Mouse (Mus musculus): ENCODE results near the gene Mrgpre. TPM values are rescaled to one million over a fixed set of nuclear protein-coding genes. Genes with fewer than 3 reads are reported as not detected.

Gene Mrgpre
- polyA plus RNA-seq, 1 experiment = 0.52 TPM

DNA sequence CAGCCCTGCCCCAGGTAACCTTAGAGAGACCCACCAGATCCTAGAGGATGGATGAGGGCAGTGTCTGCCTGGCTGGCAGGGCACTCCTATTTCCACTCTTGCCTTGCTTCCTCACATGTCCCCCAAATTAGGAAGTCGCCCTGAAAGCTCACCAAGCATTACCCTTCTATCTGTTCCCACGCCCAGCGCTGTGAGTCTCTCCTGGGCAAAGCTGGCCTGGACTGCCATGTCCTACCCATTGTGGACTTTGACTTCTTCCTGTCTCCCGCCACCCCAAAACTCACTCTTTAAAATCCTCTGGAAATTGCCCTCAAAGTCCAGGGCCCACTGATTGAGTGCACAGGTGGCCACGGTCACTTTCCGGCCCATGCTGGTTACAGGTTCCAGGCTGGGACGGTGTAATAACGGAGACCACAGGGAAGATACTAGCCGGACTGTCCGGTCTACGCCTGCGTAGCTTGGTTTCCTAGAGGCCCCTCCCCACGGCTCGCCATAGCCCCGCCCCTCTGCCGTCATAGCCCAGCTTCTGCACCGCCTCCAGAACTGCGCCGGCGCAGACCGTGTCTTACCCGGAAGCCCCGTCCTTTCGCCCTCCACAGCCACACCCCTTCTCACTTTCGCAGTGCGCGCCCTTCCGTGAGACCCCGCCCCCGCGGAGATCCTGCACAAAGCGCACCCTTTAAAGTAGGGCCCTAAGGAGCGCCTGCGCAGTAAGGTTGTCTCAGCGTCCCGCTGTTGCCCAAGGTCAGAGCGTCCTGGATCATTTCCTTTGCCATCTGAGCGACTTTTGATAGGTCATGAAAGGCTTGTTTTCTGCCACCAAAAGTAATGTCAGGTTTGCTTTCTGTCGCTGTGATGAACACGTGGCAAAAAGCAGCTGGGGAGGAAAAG is 38.3 kb upstream of the Mrgpre start, which contains the start of the genes Nadsyn1 and Dhcr7:
Gene Nadsyn1, minus strand, starts transcription at position 475 of the 891 bp plus-strand sequence.
Gene Dhcr7, plus strand, starts transcription at position 771 of the 891 bp plus-strand sequence.
- TF ChIP-seq POLR2A (IDR thresholded peaks at IDR 0.05; ENCODE audit: borderline replicate concordance, control insufficient read depth, low read depth, low read length) = peak; percentile 46; the same call in 1 of the 2 replicates
- TF ChIP-seq CTCF (IDR thresholded peaks at IDR 0.05; ENCODE audit: control insufficient read depth, insufficient read depth, low read length) = no peak
- no peaks in the 10 kb centered on the region; the same call in 1 of the 2 replicates for H3K4me1 ChIP-seq (ENCODE audit: control insufficient read depth, insufficient read depth, low read length)
- under 1% methylated on average over 38 of the region's 40 CpGs for WGBS
- peak within 1 kb of the TSS; percentile 44 for H3K27ac ChIP-seq (ENCODE audit: control insufficient read depth, insufficient read depth, low read depth, low read length, poor library complexity)
- H3K4me3 ChIP-seq (replicated peaks; ENCODE audit: control insufficient read depth, low read depth, low read length) = peak within 1 kb of the TSS; percentile 83

DNA sequence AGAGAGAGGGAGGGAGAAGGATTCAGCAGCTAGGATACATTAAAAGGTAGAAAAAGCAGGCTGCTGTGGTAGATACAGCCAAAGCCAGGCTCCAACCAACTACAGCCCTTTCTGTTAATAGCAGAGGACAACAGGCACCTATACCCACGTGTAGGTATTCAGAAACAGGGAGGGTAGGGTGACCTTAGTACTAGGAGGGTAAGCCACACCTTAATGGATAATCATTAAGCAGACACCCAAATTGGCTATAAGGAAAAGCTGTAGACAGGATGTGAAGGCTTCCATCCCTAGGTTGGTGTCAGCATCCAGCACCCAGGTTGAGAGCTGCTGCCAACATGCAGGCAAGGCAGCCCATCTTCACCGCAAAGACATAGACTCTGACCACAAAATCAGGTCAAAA is 36.9 kb upstream of the Mrgpre start:
- Histone ChIP-seq H3K4me3 (replicated peaks; ENCODE audit: control insufficient read depth, low read depth, low read length) (no peak overlapping the region), H3K27ac (ENCODE audit: control insufficient read depth, insufficient read depth, low read depth, low read length, poor library complexity) (no peak overlapping the region), H3K4me1 (ENCODE audit: control insufficient read depth, insufficient read depth, low read length) (no peaks in the 10 kb centered on the region; the same call in 1 of the 2 replicates)
- WGBS = 92% methylated on average over 2 of the region's 2 CpGs
- TF ChIP-seq CTCF (IDR thresholded peaks at IDR 0.05; ENCODE audit: control insufficient read depth, insufficient read depth, low read length) (no peak), POLR2A (IDR thresholded peaks at IDR 0.05; ENCODE audit: borderline replicate concordance, control insufficient read depth, low read depth, low read length) (no peak)

DNA sequence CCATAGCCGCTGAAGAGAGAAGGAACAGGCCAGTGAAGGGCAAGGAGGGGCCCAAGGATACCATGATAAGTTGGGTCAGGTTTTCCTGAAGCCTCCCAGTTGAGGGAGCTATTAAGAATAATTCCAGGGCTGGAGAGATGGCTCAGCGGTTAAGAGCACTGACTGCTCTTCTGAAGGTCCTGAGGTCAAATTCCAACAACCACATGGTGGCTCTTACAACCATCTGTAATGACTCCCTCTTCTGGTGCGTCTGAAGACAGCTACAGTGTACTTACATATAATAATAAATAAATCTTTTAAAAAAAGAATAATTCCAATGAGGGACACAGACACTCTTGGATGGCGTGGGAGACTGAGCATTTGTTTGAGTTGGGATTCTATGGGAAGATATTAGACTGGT is 34.9 kb upstream of the Mrgpre start:
- Histone ChIP-seq H3K4me3 (replicated peaks; ENCODE audit: control insufficient read depth, low read depth, low read length) (no peak overlapping the region), H3K27ac (ENCODE audit: control insufficient read depth, insufficient read depth, low read depth, low read length, poor library complexity) (no peak overlapping the region), H3K4me1 (ENCODE audit: control insufficient read depth, insufficient read depth, low read length) (no peaks in the 10 kb centered on the region; the same call in 1 of the 2 replicates)
- 84% methylated on average over 4 of the region's 4 CpGs for WGBS
- no peak for TF ChIP-seq CTCF (IDR thresholded peaks at IDR 0.05; ENCODE audit: control insufficient read depth, insufficient read depth, low read length)
- TF ChIP-seq POLR2A (IDR thresholded peaks at IDR 0.05; ENCODE audit: borderline replicate concordance, control insufficient read depth, low read depth, low read length) = no peak

DNA sequence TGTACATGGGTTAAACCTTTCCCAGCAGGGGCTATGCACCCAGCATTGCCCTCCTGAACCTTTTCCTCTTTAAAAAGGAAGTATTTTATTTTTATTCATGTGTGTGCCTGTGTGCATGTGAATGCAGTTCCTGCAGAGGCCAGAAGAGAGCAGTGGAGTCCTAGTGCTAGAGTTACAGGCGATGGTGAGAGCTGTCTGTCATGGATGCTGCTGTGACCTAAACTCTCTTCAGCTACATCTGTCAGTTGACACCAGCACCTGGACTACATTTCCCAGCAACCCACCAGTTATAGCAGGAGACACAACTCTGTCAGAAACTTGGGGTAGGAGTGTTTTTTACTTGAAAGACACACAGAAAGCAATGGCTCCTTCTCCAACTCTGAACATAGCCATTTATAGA is 24.6 kb upstream of the Mrgpre start:
- H3K27ac ChIP-seq (ENCODE audit: control insufficient read depth, insufficient read depth, low read depth, low read length, poor library complexity) = no peak overlapping the region
- 46% methylated on average over 1 of the region's 1 CpGs for WGBS
- H3K4me3 ChIP-seq (replicated peaks; ENCODE audit: control insufficient read depth, low read depth, low read length) = no peak overlapping the region
- no peak for TF ChIP-seq POLR2A (IDR thresholded peaks at IDR 0.05; ENCODE audit: borderline replicate concordance, control insufficient read depth, low read depth, low read length)
- 0 out of 2 replicates have a peak, but pooled peaks have one; percentile 26 for TF ChIP-seq CTCF (IDR thresholded peaks at IDR 0.05; ENCODE audit: control insufficient read depth, insufficient read depth, low read length)
- no peaks in the 10 kb centered on the region for H3K4me1 ChIP-seq (ENCODE audit: control insufficient read depth, insufficient read depth, low read length)

DNA sequence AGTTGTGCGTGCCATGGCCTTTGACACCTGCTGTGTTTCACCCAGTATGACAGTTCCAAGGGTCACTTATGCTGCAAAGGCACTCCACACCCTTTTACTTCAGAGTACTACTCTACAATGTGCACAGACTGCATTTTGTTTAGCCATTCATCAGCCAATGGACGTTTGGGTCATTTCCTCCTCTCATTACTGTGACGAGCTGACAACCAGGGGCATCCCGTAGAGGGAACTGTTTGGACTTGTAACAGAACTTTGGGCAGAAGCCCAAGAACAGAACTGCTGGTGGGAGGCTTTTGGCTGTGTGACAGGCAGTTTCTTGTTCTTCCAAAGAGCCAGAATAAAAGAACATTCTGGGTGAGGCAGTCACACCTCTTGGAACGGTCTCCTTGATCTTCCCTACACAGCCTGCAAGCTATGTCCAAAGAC is 20.9 kb upstream of the Mrgpre start:
- TF ChIP-seq POLR2A (IDR thresholded peaks at IDR 0.05; ENCODE audit: borderline replicate concordance, control insufficient read depth, low read depth, low read length) (no peak), CTCF (IDR thresholded peaks at IDR 0.05; ENCODE audit: control insufficient read depth, insufficient read depth, low read length) (no peak)
- Histone ChIP-seq H3K4me1 (ENCODE audit: control insufficient read depth, insufficient read depth, low read length) (no peaks in the 10 kb centered on the region), H3K4me3 (replicated peaks; ENCODE audit: control insufficient read depth, low read depth, low read length) (no peak overlapping the region), H3K27ac (ENCODE audit: control insufficient read depth, insufficient read depth, low read depth, low read length, poor library complexity) (no peak overlapping the region)
- 81% methylated on average over 5 of the region's 5 CpGs for WGBS

DNA sequence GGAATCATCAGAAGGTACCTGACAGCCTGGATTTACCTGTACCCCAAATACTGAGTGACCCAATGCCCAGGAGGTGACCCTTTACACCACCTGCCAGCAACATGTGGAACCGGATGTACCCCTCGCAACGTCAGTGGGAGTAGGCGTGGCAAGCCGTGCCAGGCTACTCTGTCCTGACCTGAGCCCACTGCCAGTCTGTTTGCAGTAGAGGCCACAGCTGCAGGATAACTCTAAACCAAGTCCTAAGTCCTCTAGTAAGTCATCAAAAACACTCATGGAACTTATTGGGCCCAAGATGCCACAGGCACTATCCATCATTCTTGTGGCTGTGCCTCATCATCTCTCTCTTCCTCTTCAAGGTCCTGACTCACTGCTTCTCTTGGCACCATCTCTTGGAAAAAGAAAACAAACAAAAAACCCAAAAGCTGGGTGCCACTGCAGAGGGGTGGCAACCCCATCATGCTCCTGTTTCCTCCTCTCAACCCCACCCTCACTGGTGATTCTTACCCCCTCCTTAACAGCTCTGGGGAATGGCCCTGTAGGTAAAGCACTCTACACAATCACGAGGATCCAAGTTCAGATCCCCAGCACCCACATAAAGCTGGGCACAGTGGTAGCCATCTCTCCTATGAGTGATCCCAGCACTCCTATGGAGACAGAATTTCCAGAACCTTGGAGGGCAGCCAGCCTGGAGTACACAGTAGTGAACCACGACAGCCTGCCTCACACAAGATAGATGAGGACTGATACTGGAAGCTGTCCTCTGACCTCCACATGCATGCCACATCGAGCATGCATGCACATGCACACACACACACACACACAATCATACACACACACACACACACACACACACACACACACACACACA is 17.1 kb upstream of the Mrgpre start:
- no peak overlapping the region for H3K4me3 ChIP-seq (replicated peaks; ENCODE audit: control insufficient read depth, low read depth, low read length)
- H3K4me1 ChIP-seq (ENCODE audit: control insufficient read depth, insufficient read depth, low read length) = no peaks in the 10 kb centered on the region
- WGBS = 80% methylated on average over 8 of the region's 8 CpGs
- H3K27ac ChIP-seq (ENCODE audit: control insufficient read depth, insufficient read depth, low read depth, low read length, poor library complexity) = no peak overlapping the region
- TF ChIP-seq CTCF (IDR thresholded peaks at IDR 0.05; ENCODE audit: control insufficient read depth, insufficient read depth, low read length) = no peak

DNA sequence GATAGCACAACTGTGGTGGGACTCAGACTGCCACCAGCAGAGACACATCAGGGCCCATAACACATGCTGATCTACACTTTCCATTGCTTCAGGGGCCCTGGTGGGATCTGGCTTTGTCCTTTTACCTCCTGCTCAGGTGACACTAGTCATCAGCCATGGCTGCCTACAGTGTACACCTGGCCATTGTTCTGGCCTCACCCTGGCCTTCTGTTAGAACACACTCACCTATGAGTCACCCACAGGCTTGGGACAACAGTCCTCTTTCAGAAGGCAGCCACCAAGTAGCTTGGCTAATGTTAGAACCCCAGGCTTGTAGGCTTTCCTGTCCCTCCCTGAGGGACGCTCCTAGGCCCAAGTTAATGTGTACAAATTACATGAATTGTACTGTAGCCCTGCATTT is 16.5 kb upstream of the Mrgpre start:
- TF ChIP-seq CTCF (IDR thresholded peaks at IDR 0.05; ENCODE audit: control insufficient read depth, insufficient read depth, low read length) (no peak), POLR2A (IDR thresholded peaks at IDR 0.05; ENCODE audit: borderline replicate concordance, control insufficient read depth, low read depth, low read length) (no peak)
- H3K4me3 ChIP-seq (replicated peaks; ENCODE audit: control insufficient read depth, low read depth, low read length) = no peak overlapping the region
- no peak overlapping the region for H3K27ac ChIP-seq (ENCODE audit: control insufficient read depth, insufficient read depth, low read depth, low read length, poor library complexity)
- H3K4me1 ChIP-seq (ENCODE audit: control insufficient read depth, insufficient read depth, low read length) = no peaks in the 10 kb centered on the region
- WGBS = 87% methylated on average over 1 of the region's 1 CpGs

DNA sequence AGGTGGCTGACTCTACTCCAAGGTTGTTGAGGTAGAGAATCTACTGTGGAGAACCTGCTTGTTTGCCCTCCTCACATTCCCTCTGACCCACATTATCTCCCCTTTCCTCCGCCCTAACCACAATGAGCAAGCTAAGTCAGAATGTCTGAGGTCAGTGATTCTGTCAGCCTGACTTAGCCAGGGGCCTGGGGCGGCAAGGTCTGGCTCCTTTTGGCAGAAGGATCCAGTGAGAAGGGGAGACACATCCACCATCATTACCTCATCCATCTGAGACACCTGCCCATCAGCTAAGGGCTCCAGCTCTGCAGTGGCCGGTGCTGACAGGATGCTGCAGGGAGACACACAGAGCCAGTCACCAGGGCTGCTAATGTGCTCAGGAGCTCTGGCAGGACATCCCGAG is 14.5 kb upstream of the Mrgpre start:
- Histone ChIP-seq H3K4me1 (ENCODE audit: control insufficient read depth, insufficient read depth, low read length) (no peaks in the 10 kb centered on the region), H3K27ac (ENCODE audit: control insufficient read depth, insufficient read depth, low read depth, low read length, poor library complexity) (no peak overlapping the region), H3K4me3 (replicated peaks; ENCODE audit: control insufficient read depth, low read depth, low read length) (no peak overlapping the region)
- no peak for TF ChIP-seq POLR2A (IDR thresholded peaks at IDR 0.05; ENCODE audit: borderline replicate concordance, control insufficient read depth, low read depth, low read length)
- no peak for TF ChIP-seq CTCF (IDR thresholded peaks at IDR 0.05; ENCODE audit: control insufficient read depth, insufficient read depth, low read length)
- WGBS = 68% methylated on average over 4 of the region's 4 CpGs
